Mouse (Mus musculus) embryonic facial prominence, embryonic 11.5 days (tissue): ENCODE measurements around the gene Usp33. TPM values are rescaled to one million over a fixed set of nuclear protein-coding genes. Genes with fewer than 3 reads are reported as not detected.

ENCODE experiments used
- ATAC-seq: fragments of 200-750 bp; cut with Nextera tagmentation; replicated peaks from 2 replicates; pipeline ENCODE4 v1.8.0; 2017; ENCODE audit warnings: low read depth; ENCODE audit not compliant: insufficient number of reproducible peaks, low FRiP score, low TSS enrichment
- DNase-seq: peaks from one replicate; pipeline ENCODE4 v3.0.0-alpha.2; 2015; ENCODE audit warnings: low spot score
- H3K27ac ChIP-seq: fragments of 300-500 bp; sonication (generic); replicated peaks from 2 replicates; pipeline ENCODE4 v1.5.1; 2014; ENCODE audit warnings: mild to moderate bottlenecking, low read depth, low read length, control low read depth
- H3K27me3 ChIP-seq: fragments of 300-500 bp; sonication (generic); 2 replicates; pipeline ENCODE4 v1.6.1; 2014; ENCODE audit warnings: mild to moderate bottlenecking, low read length, moderate library complexity, mixed read lengths; ENCODE audit not compliant: control insufficient read depth, insufficient read depth
- H3K36me3 ChIP-seq: fragments of 300-500 bp; sonication (generic); replicated peaks from 2 replicates; pipeline ENCODE4 v1.6.1; 2014; ENCODE audit warnings: low read depth, mild to moderate bottlenecking, low read length, moderate library complexity, mixed read lengths; ENCODE audit not compliant: control insufficient read depth, insufficient read depth
- H3K4me1 ChIP-seq: fragments of 300-500 bp; sonication (generic); 2 replicates; pipeline ENCODE4 v1.6.1; 2014; ENCODE audit warnings: low read length, mixed read lengths; ENCODE audit not compliant: control insufficient read depth, insufficient read depth
- H3K4me2 ChIP-seq: fragments of 300-500 bp; sonication (generic); 2 replicates; pipeline ENCODE4 v1.6.1; 2014; ENCODE audit warnings: low read depth, mild to moderate bottlenecking, control low read depth, low read length, moderate library complexity
- H3K4me3 ChIP-seq: fragments of 300-500 bp; sonication (generic); 2 replicates; pipeline ENCODE4 v1.5.1; 2014; ENCODE audit warnings: low read depth, low read length, control low read depth
- H3K9ac ChIP-seq: fragments of 300-500 bp; sonication (generic); replicated peaks from 2 replicates; pipeline ENCODE4 v1.6.1; 2014; ENCODE audit warnings: mild to moderate bottlenecking, control low read depth, low read length
- H3K9me3 ChIP-seq: fragments of 300-500 bp; sonication (generic); replicated peaks from 2 replicates; pipeline ENCODE4 v1.6.1; 2016; ENCODE audit warnings: mild to moderate bottlenecking, low read length, inconsistent platforms, mixed read lengths; ENCODE audit not compliant: control insufficient read depth
- WGBS: fragments of 180-500 bp; shearing (Covaris S2); extraction: QIAGEN DNeasy Blood & Tissue Kit; methylation state at CpG from one replicate; pipeline ENCODE4 v1.1.7; 2014; 5-methylcytosine and 5-hydroxymethylcytosine counted together
- polyA plus RNA-seq: library from polyadenylated mRNA; unstranded; fragments of >200 nt; fragmentation: Nextera tagmentation; extraction: Ambion mirVana; gene quantifications from 2 replicates; pipeline ENCODE4 v1.2.1, GENCODE M21; 2014

Usp33 gene
- polyA plus RNA-seq, 1 experiment from 2014 or later: 66.8 TPM

DNA sequence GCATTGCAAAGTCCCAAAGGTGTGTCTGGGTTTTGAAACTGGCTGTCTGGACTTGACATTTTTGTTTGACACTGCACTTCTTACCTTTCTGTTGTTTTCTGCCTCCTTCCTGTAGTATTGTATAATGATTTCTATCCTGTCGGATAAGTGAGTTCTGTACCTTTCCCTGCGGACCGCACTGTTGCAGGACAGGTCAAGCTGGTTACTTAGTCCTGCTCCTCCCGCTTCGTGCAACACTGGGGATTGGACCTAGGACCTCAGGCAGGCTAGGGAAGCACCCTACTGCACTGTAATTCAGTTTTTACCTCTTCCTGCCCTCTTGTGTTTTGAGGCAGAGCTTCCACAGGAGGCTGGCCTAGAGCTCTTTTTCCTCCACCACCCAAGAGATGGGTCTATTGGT is 54.2 kb downstream of the Usp33 start:
- Histone ChIP-seq H3K4me2 (no peak overlapping the region), H3K9ac (no peak overlapping the region), H3K4me1 (no peaks in the 10 kb centered on the region; the same call in 1 of the 2 replicates), H3K4me3 (no peak overlapping the region), H3K27me3 (no peaks in the 10 kb centered on the region), H3K9me3 (no peaks in the 10 kb centered on the region), H3K36me3 (no peaks in the 10 kb centered on the region), H3K27ac (no peak overlapping the region)
- no peak for DNase-seq
- WGBS: 84% methylated on average over 5 of the region's 5 CpGs
- ATAC-seq: no peak

DNA sequence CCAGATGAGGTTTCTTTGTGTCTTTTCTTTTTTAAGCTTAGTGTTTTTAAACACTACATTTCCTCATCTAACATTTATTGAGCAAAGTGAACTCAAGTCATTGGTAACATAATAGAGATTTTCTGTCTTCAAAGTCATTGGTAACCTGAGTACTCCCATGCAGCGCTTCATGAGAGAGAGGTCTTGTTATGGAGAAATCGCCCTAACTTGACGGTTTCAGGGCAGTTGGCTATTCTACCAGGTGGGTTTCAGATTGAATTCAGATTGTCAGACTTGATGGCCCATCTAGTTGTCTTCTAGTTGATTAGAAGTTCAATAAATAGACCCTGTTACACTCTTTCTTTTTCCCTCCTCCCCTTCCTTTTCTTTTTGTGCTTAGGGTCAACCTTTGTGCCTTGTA is 54.6 kb downstream of the Usp33 start:
- H3K27me3 ChIP-seq: no peaks in the 10 kb centered on the region
- no peak overlapping the region for H3K4me3 ChIP-seq
- ATAC-seq: no peak
- H3K4me2 ChIP-seq: no peak overlapping the region
- H3K27ac ChIP-seq: no peak overlapping the region
- no peak for DNase-seq
- 76% methylated on average over 3 of the region's 3 CpGs for WGBS
- no peaks in the 10 kb centered on the region for H3K36me3 ChIP-seq
- no peaks in the 10 kb centered on the region for H3K9me3 ChIP-seq
- no peaks in the 10 kb centered on the region; the same call in 1 of the 2 replicates for H3K4me1 ChIP-seq
- no peak overlapping the region for H3K9ac ChIP-seq

DNA sequence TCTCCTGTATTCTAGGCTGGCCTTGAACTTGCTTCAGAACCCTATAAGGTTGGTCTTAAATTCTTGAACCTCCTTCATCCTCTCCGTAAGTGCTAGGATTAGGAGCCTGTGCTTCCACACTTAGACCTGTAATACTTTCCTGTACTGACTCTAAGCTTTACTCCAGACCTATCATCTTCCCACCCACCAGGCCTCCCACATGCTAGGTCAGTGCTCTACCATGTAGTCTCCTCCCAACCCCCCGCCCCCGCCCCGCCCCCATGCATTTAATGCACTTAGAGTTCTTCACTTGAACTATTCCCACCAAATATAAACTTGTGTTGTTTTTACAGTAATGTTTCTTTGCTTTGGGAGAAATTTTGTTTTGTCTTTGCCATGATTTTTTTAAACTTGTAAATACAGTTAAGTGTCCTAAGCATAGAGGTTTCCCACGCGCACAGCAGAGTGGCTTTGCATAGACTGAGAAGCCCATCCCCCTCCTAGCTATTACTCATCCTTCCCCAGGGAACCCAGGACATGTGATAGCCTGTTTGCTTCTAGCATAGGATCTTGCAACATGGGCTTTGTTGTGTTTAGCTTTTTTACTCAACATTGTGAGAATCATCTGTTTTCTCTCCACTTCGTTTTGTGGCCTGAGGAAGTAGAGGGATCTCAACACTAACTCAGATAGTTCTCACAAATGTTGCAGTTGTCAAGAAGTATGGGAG is 55.8 kb downstream of the Usp33 start:
- no peaks in the 10 kb centered on the region for H3K27me3 ChIP-seq
- no peaks in the 10 kb centered on the region for H3K36me3 ChIP-seq
- no peak overlapping the region for H3K4me3 ChIP-seq
- no peak overlapping the region for H3K9ac ChIP-seq
- DNase-seq (peak; percentile 43), ATAC-seq (no peak)
- no peaks in the 10 kb centered on the region; the same call in 1 of the 2 replicates for H3K4me1 ChIP-seq
- no peaks in the 10 kb centered on the region for H3K9me3 ChIP-seq
- 74% methylated on average over 7 of the region's 7 CpGs for WGBS
- no peak overlapping the region for H3K27ac ChIP-seq
- H3K4me2 ChIP-seq: no peak overlapping the region

DNA sequence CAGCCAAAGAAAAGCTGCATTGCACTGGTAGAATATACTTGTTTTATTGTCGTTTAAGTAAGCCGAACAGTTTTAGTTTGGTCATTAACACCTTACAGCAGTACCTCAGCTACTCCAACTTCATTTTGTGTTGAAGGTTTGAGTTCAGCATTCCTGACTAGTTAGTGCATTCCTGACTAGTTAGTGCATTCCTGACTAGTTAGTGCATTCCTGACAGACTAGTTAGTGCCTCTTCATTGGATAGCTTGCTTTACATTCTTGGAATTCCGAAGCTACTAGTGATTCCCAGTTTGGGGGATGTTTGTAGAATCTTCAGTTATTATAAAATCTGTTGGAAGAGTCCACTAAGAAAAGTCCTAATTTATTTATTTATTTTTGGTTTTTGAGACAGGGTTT is 56.4 kb downstream of the Usp33 start:
- DNase-seq: no peak
- Histone ChIP-seq H3K27ac (no peak overlapping the region), H3K4me2 (no peak overlapping the region), H3K4me1 (no peaks in the 10 kb centered on the region; the same call in 1 of the 2 replicates), H3K4me3 (no peak overlapping the region), H3K9ac (no peak overlapping the region), H3K27me3 (no peaks in the 10 kb centered on the region), H3K36me3 (no peaks in the 10 kb centered on the region), H3K9me3 (no peaks in the 10 kb centered on the region)
- WGBS: 88% methylated on average over 3 of the region's 3 CpGs
- ATAC-seq: no peak

DNA sequence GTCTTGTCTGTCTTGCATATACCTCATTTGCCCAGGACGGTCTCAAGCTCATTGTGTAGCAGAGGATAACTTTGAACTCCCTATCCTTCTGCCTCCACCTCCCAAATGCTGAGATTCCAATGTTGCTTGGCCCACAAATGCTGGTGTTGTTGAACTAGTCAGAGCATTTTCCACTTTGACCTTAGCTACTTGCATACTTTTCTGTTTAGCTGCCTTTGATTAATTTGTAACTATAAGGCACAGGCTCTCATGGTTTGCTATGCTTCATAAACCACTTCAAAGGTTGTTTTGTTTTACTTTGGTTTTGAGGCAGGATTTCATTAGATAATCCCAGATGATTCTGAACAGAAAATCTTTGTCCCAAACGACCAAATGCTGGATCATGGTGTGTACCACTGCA is 57.5 kb downstream of the Usp33 start:
- 78% methylated on average over 2 of the region's 2 CpGs for WGBS

DNA sequence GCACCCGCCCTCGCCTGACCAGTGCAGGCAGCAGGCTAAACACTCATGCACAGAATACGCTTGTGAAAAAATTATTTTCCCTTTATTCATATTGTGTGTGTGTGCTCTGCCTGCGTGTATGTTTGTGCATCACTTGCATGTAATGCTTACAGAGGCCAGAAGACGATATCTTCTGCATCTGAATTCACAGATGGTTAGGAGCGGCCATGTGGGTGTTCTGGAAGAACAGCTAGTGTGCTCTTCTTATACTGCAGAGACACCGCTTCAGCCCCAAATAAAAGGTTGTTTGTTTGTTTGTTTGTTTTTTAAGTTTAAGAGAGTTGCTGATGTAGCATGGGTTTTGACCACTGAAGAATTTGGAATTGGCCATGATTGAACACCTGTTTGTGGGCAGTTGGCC is 59.1 kb downstream of the Usp33 start:
- no peaks in the 10 kb centered on the region for H3K27me3 ChIP-seq
- DNase-seq (no peak), ATAC-seq (no peak)
- H3K9ac ChIP-seq: no peak overlapping the region
- H3K4me1 ChIP-seq: no peaks in the 10 kb centered on the region
- no peak overlapping the region for H3K27ac ChIP-seq
- no peak overlapping the region for H3K4me3 ChIP-seq
- WGBS: 91% methylated on average over 7 of the region's 7 CpGs
- H3K4me2 ChIP-seq: no peak overlapping the region; the same call in 1 of the 2 replicates
- H3K36me3 ChIP-seq: no peaks in the 10 kb centered on the region
- no peaks in the 10 kb centered on the region for H3K9me3 ChIP-seq

More for the DNA sequence above, 57.5 kb downstream of the Usp33 start:
- ATAC-seq (no peak), DNase-seq (no peak)
- Histone ChIP-seq H3K4me3 (no peak overlapping the region), H3K27ac (no peak overlapping the region), H3K36me3 (no peaks in the 10 kb centered on the region), H3K27me3 (no peaks in the 10 kb centered on the region), H3K4me2 (no peak overlapping the region), H3K9me3 (no peaks in the 10 kb centered on the region), H3K4me1 (no peaks in the 10 kb centered on the region; the same call in 1 of the 2 replicates), H3K9ac (no peak overlapping the region)

DNA sequence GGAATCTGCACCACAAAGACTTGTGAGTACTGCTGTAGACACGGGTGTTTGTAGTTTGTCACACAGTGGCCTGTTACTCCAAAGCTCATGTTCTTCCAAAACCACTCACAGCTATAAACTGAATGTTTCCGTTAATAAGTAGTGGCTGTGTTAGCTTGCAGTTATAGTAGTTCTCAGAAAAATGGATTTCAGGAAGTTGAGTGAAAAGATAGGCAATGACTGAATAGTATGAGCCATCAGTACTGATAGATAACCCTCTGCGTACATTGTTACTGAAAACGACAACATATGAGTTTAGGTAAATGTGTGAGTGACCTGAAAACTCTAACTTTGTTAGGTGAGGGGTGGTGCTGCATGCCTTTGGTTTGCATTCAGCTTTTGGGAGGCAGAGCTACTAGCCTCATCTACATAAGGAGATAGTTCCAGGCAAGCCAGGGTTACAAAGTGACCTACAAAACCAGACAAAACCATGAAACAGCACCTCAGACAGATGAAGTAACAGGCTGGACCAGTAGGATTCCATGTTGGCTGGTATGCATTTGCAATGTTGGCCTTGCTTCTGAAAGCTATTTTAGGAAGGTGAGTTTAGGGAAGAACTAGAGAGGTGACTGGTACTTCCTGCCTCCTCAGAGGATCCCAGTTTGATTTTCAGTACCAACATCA is 59.8 kb downstream of the Usp33 start:
- Histone ChIP-seq H3K27ac (no peak overlapping the region), H3K9ac (no peak overlapping the region), H3K4me2 (no peak overlapping the region), H3K9me3 (no peaks in the 10 kb centered on the region), H3K4me3 (no peak overlapping the region), H3K36me3 (no peaks in the 10 kb centered on the region), H3K4me1 (no peaks in the 10 kb centered on the region), H3K27me3 (no peaks in the 10 kb centered on the region)
- ATAC-seq (no peak), DNase-seq (no peak)
- WGBS: 90% methylated on average over 4 of the region's 4 CpGs

DNA sequence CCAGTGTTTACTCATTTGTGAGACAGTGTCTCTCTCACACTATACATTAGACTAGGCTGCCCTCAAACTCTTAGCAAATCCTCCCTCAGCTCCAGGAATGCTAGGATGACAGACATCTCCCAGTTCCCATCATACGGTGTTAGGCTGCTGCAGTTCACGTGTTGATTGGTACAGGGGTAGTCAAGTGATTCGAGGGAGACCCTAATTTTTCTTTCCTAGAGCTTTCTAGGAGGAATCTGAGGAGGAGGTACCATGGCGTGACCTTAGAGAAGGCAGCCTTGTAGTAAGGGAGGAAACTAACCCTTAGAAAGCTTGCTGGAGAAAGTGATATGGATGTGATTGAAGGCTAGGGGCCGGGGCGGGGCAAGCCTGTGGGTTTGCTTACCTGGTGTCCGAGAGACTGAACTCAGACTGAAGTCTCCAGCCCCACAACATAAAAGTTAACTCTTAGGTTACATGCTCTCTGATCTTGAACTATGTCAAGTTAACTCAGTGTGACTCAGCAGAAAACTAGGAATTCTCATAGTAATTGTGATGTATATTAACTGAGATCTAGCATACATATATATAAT is 64.8 kb downstream of the Usp33 start:
- DNase-seq (no peak), ATAC-seq (no peak)
- 79% methylated on average over 7 of the region's 7 CpGs for WGBS

More for the DNA sequence above, 64.8 kb downstream of the Usp33 start:
- Histone ChIP-seq H3K4me2 (no peak overlapping the region), H3K9ac (no peak overlapping the region), H3K4me1 (no peaks in the 10 kb centered on the region), H3K27me3 (no peaks in the 10 kb centered on the region), H3K36me3 (no peaks in the 10 kb centered on the region), H3K27ac (no peak overlapping the region), H3K9me3 (no peaks in the 10 kb centered on the region), H3K4me3 (no peak overlapping the region)
